Mouse (Mus musculus): ENCODE results near the gene Rtraf.

GRCm38 (mm10) chr14:19823321-19824142, at the start of gene Rtraf:
- TF ChIP-seq POLR2A (IDR thresholded peaks at IDR 0.05; ENCODE audit: borderline replicate concordance, low read depth, low read length) (no peak), CTCF (IDR thresholded peaks at IDR 0.05; ENCODE audit: low read depth, low read length) (no peak)
